Mouse (Mus musculus) heart, embryonic 15.5 days (tissue): ENCODE data around the gene Rps6kl1. TPM values are rescaled to one million over a fixed set of nuclear protein-coding genes. Genes with fewer than 3 reads are reported as not detected.

Experiments
- ATAC-seq: fragments of 200-750 bp; cut with Nextera tagmentation; replicated peaks from 2 replicates; pipeline ENCODE4 v1.8.0; 2017; ENCODE audit warnings: low read depth, moderate TSS enrichment; ENCODE audit not compliant: insufficient number of reproducible peaks, insufficient read depth, low FRiP score
- H3K27ac ChIP-seq: fragments of 300-500 bp; sonication (generic); 2 replicates; pipeline ENCODE4 v1.5.1; 2015; ENCODE audit warnings: mild to moderate bottlenecking, inconsistent platforms
- H3K27me3 ChIP-seq: fragments of 300-500 bp; sonication (generic); 2 replicates; pipeline ENCODE4 v1.6.1; 2015; ENCODE audit warnings: inconsistent platforms
- H3K36me3 ChIP-seq: fragments of 300-500 bp; sonication (generic); 2 replicates; pipeline ENCODE4 v1.6.1; 2015; ENCODE audit warnings: mild to moderate bottlenecking, inconsistent platforms
- H3K4me1 ChIP-seq: fragments of 300-500 bp; sonication (generic); replicated peaks from 2 replicates; pipeline ENCODE4 v1.6.1; 2015; ENCODE audit warnings: inconsistent platforms
- H3K4me2 ChIP-seq: fragments of 300-500 bp; sonication (generic); 2 replicates; pipeline ENCODE4 v1.6.1; 2015; ENCODE audit warnings: inconsistent platforms, mild to moderate bottlenecking, moderate library complexity
- H3K4me3 ChIP-seq: fragments of 300-500 bp; sonication (generic); 2 replicates; pipeline ENCODE4 v1.5.1; 2015; ENCODE audit warnings: mild to moderate bottlenecking, inconsistent platforms
- H3K9ac ChIP-seq: fragments of 300-500 bp; sonication (generic); 2 replicates; pipeline ENCODE4 v1.6.1; 2015; ENCODE audit warnings: mild to moderate bottlenecking, inconsistent platforms
- H3K9me3 ChIP-seq: fragments of 300-500 bp; sonication (generic); replicated peaks from 2 replicates; pipeline ENCODE4 v1.6.1; 2016; ENCODE audit warnings: inconsistent platforms
- WGBS: fragments of 180-500 bp; shearing (Covaris S2); methylation state at CpG from one replicate; pipeline ENCODE4 v1.1.7; 2015; ENCODE audit warnings: mixed read lengths; 5-methylcytosine and 5-hydroxymethylcytosine counted together
- polyA plus RNA-seq: library from polyadenylated mRNA; unstranded; fragments of >200 nt; fragmentation: Nextera tagmentation; extraction: Ambion mirVana; gene quantifications from 2 replicates; pipeline ENCODE4 v1.2.1, GENCODE M21; 2015

Gene Rps6kl1
- polyA plus RNA-seq: 0.87 and 1.9 TPM in 2 replicates

- no peak within 1 kb of the TSS for H3K27ac ChIP-seq
Observed at GRCm38 (mm10) chr12:85151002-85151774, at the start of gene Rps6kl1. Gene Rps6kl1 (minus strand): TSS chr12:85151264.

GRCm38 (mm10) chr12:85199954-85200353 is 48.9 kb upstream of the Rps6kl1 start:
- H3K36me3 ChIP-seq: no peaks in the 10 kb centered on the region
- peaks cover 45% of the 10 kb centered on the region for H3K4me1 ChIP-seq
- H3K4me2 ChIP-seq: no peak overlapping the region
- no peak overlapping the region for H3K9ac ChIP-seq
- H3K9me3 ChIP-seq: no peaks in the 10 kb centered on the region
- no peak for ATAC-seq
- H3K4me3 ChIP-seq: no peak overlapping the region
- 72% methylated on average over 1 of the region's 1 CpGs for WGBS
- no peak overlapping the region for H3K27ac ChIP-seq
- H3K27me3 ChIP-seq: no peaks in the 10 kb centered on the region

More at GRCm38 (mm10) chr12:85151002-85151774, at the start of gene Rps6kl1:
- ATAC-seq: peak; percentile 63; the same call in 1 of the 2 replicates
- H3K9me3 ChIP-seq: no peaks in the 10 kb centered on the region
- peaks cover 5% of the 10 kb centered on the region; the same call in 1 of the 2 replicates for H3K27me3 ChIP-seq
- peak within 1 kb of the TSS; percentile 38 for H3K4me3 ChIP-seq
- peaks cover 18% of the 10 kb centered on the region for H3K4me1 ChIP-seq
- H3K4me2 ChIP-seq: peak within 1 kb of the TSS; percentile 61
- H3K9ac ChIP-seq: no peak within 1 kb of the TSS
- no peaks in the 10 kb centered on the region for H3K36me3 ChIP-seq
- WGBS: 15% methylated on average over 28 of the region's 28 CpGs

DNA sequence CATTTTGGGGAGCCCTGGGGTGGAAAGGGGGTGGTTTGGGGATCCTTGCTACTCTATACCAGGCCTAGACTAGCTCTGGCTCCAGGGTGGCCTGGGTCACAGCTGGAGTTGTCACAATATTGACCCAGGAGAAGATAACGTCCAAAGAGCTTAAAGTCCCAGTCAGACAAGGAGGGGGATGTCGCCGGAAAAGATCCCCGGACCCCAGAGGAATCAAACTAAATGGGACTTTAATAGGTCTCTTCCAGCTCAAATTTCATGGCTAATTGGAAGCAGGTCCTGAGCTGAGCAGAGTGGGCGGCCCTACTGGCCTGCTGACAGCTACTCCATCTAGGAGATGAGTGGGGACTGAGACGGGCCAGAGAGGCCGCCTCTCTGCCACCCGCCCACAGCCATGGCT is 46.9 kb upstream of the Rps6kl1 start:
- no peak for ATAC-seq
- H3K9ac ChIP-seq: no peak overlapping the region
- 40% methylated on average over 8 of the region's 8 CpGs for WGBS

DNA sequence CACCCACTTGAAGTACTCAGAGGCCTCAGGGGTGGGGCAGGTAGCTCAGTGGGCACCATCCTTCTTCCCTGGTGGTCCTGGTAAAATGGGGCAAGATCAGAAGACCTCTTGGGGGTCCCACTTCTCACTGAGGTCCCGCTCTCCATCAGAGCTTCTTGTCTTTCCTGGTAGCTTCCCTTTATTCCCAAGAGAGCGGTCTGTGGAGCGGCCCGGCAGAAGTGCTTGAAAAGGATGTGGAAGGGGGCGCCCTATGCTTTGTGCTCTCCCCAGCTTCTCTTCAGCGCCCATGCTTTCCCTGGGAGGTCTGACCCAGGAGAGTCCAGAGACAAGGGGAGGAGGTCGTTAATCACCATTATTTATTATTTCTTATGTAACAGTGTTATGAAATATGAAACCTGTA is 46.3 kb upstream of the Rps6kl1 start:
- no peaks in the 10 kb centered on the region for H3K36me3 ChIP-seq
- H3K4me3 ChIP-seq: no peak overlapping the region
- peaks cover 60% of the 10 kb centered on the region for H3K4me1 ChIP-seq
- H3K4me2 ChIP-seq: no peak overlapping the region
- H3K9ac ChIP-seq: no peak overlapping the region
- ATAC-seq: no peak
- H3K27me3 ChIP-seq: no peaks in the 10 kb centered on the region
- no peak overlapping the region for H3K27ac ChIP-seq
- no peaks in the 10 kb centered on the region for H3K9me3 ChIP-seq
- WGBS: 77% methylated on average over 7 of the region's 7 CpGs

More for the DNA sequence above, 46.9 kb upstream of the Rps6kl1 start:
- no peaks in the 10 kb centered on the region for H3K36me3 ChIP-seq
- H3K27ac ChIP-seq: no peak overlapping the region
- no peak overlapping the region for H3K4me3 ChIP-seq
- no peaks in the 10 kb centered on the region for H3K9me3 ChIP-seq
- H3K4me2 ChIP-seq: no peak overlapping the region
- H3K4me1 ChIP-seq: peaks cover 58% of the 10 kb centered on the region
- no peaks in the 10 kb centered on the region for H3K27me3 ChIP-seq

- H3K27ac ChIP-seq: no peak overlapping the region
- ATAC-seq: no peak
Observed at GRCm38 (mm10) chr12:85196191-85196590, 45.1 kb upstream of the Rps6kl1 start.

DNA sequence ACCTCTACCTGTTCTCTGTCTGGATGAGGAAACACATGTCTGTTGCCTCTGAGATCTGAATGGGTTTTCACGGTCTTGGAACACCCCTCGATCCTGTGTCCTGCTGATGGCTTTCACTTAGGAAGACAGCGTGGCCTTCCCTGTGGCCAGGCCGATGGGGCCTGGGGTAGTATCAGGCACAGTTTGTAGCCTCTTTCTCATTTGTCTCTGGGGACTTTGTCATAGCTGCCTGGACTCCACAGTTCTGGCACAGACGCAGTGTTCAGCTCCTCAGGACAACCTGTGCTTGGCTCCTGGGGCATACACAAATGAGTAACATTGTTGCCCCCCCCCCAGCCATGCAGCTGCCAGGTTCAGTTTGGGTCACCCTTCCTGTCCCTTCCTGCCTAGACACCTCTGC is 44.0 kb upstream of the Rps6kl1 start:
- 57% methylated on average over 5 of the region's 5 CpGs for WGBS

More at GRCm38 (mm10) chr12:85196191-85196590, 45.1 kb upstream of the Rps6kl1 start:
- Histone ChIP-seq H3K9me3 (no peaks in the 10 kb centered on the region), H3K27me3 (no peaks in the 10 kb centered on the region), H3K4me1 (peaks cover 53% of the 10 kb centered on the region), H3K4me3 (no peak overlapping the region), H3K4me2 (no peak overlapping the region), H3K9ac (no peak overlapping the region), H3K36me3 (no peaks in the 10 kb centered on the region)
- 67% methylated on average over 10 of the region's 10 CpGs for WGBS

GRCm38 (mm10) chr12:85194623-85195018 is 43.6 kb upstream of the Rps6kl1 start:
- peaks cover 46% of the 10 kb centered on the region for H3K4me1 ChIP-seq
- WGBS: 15% methylated on average over 4 of the region's 4 CpGs
- H3K27ac ChIP-seq: peak overlapping the region; percentile 13; the same call in 1 of the 2 replicates
- H3K4me3 ChIP-seq: no peak overlapping the region
- H3K36me3 ChIP-seq: no peaks in the 10 kb centered on the region
- no peaks in the 10 kb centered on the region for H3K9me3 ChIP-seq
- H3K27me3 ChIP-seq: no peaks in the 10 kb centered on the region
- no peak; the same call in 1 of the 2 replicates for ATAC-seq
- H3K9ac ChIP-seq: no peak overlapping the region
- 0 out of 2 replicates have a peak overlapping the region, but pooled peaks have one; percentile 5 for H3K4me2 ChIP-seq

More for the DNA sequence above, 44.0 kb upstream of the Rps6kl1 start:
- Histone ChIP-seq H3K36me3 (no peaks in the 10 kb centered on the region), H3K9me3 (no peaks in the 10 kb centered on the region), H3K27me3 (no peaks in the 10 kb centered on the region), H3K4me2 (0 out of 2 replicates have a peak overlapping the region, but pooled peaks have one; percentile 5), H3K27ac (0 out of 2 replicates have a peak overlapping the region, but pooled peaks have one; percentile 13), H3K4me1 (peaks cover 46% of the 10 kb centered on the region), H3K4me3 (no peak overlapping the region), H3K9ac (no peak overlapping the region)
- no peak; the same call in 1 of the 2 replicates for ATAC-seq

DNA sequence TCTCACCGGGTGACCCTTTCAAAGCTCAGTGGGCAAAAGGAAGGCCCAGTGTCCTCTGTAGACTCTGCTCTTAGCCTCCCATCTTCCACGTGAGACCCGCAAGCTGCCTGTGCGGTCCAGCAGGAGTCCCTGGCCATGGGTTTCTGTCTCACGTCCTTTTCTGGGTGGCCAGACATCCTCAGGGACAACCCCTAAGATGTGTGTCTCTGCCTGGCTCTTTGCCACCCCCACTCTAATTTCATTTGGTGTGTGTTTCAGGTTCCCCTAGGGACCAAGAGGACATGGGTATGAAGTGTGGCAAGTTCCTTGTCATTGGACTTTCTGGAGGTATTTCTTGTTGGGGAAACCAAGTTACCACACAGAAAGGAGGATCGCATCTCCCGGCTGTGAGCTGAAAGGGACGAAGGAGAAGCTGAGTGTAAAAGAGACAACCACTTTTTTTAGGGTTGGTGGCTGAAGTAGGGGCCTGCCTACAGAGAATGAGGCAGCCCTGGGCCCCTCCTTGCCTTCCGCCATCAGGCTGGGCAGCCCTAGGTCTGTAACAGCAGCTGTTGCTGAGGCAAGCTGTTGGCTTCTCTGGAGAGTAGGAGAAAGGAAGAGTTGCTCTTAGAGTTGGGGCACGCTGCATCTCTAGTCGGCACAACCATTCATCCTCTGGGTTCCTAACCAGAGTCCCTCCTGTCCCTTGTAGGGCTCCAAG is 43.0 kb upstream of the Rps6kl1 start:
- H3K27me3 ChIP-seq: no peaks in the 10 kb centered on the region
- H3K4me1 ChIP-seq: peaks cover 46% of the 10 kb centered on the region
- WGBS: 79% methylated on average over 11 of the region's 11 CpGs
- H3K36me3 ChIP-seq: no peaks in the 10 kb centered on the region
- no peak overlapping the region for H3K9ac ChIP-seq
- no peak for ATAC-seq
- H3K9me3 ChIP-seq: no peaks in the 10 kb centered on the region
- H3K27ac ChIP-seq: peak overlapping the region; percentile 13; the same call in 1 of the 2 replicates
- no peak overlapping the region for H3K4me2 ChIP-seq
- H3K4me3 ChIP-seq: no peak overlapping the region

DNA sequence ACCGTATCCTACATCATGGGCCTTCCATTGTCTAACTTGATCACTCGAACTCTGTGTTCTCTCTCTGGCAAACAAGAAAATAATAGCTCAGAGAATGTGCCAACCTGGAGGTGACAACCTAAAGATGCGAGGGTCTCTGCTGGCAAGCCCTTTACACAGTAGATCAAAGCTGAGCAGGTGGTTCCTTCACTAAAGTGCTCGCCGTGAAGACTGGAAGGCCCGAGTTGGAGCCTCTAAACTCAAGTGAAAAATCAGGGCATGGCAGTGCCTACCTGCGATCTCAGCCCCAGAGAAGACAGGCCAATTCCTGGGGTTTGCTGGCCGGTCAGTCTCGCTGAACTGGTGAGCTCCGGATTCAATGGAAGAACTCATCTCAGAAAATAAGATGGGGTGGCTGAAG is 42.1 kb upstream of the Rps6kl1 start:
- ATAC-seq: no peak
- H3K4me1 ChIP-seq: peaks cover 45% of the 10 kb centered on the region
- no peaks in the 10 kb centered on the region for H3K9me3 ChIP-seq

DNA sequence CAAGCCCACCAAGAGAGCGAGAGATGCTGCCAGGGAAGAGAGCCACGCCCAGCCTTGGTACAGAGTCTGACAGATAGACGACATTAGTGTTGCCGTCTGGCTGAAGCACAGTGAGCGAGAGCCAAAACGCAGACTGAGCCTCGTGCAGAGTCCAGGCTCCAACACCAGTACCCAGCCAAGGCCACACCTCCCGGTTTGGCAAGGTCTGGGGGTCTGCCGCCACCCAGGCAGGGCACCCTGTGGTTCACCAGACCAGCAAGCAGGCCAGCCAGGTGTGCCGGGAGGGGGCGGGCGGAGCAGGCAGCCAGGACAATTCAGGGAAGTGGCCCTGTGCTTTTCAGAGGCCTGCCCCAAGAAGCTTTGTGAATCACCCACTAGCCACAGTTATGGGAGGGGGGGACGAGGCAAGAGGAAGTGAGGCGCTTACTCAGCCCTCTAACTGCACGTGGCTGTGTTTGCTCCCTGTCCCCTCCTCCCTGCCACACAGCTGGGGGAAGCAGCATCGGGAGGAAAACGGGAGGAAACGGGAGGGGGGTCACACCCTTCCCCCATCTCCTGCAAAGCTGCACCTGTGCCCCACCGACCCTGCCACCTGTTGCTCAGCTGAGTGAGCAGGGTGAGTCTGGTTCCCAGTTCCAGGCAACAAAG is 41.5 kb upstream of the Rps6kl1 start:
- H3K4me2 ChIP-seq: no peak overlapping the region
- 0 out of 2 replicates have a peak, but pooled peaks have one; percentile 34 for ATAC-seq
- no peaks in the 10 kb centered on the region for H3K9me3 ChIP-seq
- 35% methylated on average over 19 of the region's 19 CpGs for WGBS
- H3K4me1 ChIP-seq: peaks cover 40% of the 10 kb centered on the region
- no peaks in the 10 kb centered on the region for H3K36me3 ChIP-seq
- H3K9ac ChIP-seq: no peak overlapping the region
- no peaks in the 10 kb centered on the region for H3K27me3 ChIP-seq
- no peak overlapping the region for H3K27ac ChIP-seq
- no peak overlapping the region for H3K4me3 ChIP-seq

More for the DNA sequence above, 42.1 kb upstream of the Rps6kl1 start:
- Histone ChIP-seq H3K9ac (no peak overlapping the region), H3K27me3 (no peaks in the 10 kb centered on the region), H3K4me2 (no peak overlapping the region), H3K36me3 (no peaks in the 10 kb centered on the region), H3K4me3 (no peak overlapping the region), H3K27ac (no peak overlapping the region)
- WGBS: 85% methylated on average over 10 of the region's 10 CpGs

- Histone ChIP-seq H3K27ac (no peak overlapping the region), H3K4me2 (no peak overlapping the region), H3K36me3 (no peaks in the 10 kb centered on the region), H3K9me3 (no peaks in the 10 kb centered on the region), H3K4me1 (peaks cover 29% of the 10 kb centered on the region), H3K9ac (no peak overlapping the region), H3K4me3 (no peak overlapping the region), H3K27me3 (no peaks in the 10 kb centered on the region)
- no peak for ATAC-seq
- WGBS: 71% methylated on average over 7 of the region's 7 CpGs
Observed at GRCm38 (mm10) chr12:85190290-85190689, 39.2 kb upstream of the Rps6kl1 start.
